Mouse (Mus musculus) embryonic fibroblast, embryonic 13.5 days (primary cell): Measurements from ENCODE around the gene Gpr22.

ENCODE experiments used
- CTCF ChIP-seq: IDR thresholded peaks from 2 replicates; pipeline ENCODE4 v1.5.1; 2011; ENCODE audit warnings: mild to moderate bottlenecking, control low read depth, low read length, moderate library complexity, borderline replicate concordance; ENCODE audit not compliant: insufficient read depth
- POLR2A ChIP-seq: IDR thresholded peaks from 2 replicates; pipeline ENCODE4 v1.6.1; 2011; ENCODE audit warnings: low read depth, mild to moderate bottlenecking, control low read depth, low read length, moderate library complexity

DNA sequence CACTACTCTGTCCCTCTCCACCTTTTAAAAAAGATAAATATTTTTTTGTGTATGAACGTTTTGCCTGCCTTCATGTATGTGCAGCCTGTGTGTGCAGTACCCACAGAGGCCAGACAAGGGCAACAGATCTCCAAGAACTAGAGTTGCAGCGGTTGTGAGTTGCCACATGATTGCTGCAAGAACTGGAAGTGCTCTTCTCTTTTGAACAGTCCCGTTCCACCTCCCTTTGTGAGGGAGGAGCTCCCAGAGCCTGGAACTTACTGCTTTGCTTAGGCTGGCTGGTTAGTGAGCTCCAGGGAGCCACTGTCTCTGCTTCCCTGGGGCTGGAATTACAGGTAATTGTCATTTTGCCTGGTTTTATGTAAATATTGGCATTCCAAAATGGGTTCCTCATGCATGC, 10.8 kb upstream of the Gpr22 start:
- TF ChIP-seq POLR2A (no peak), CTCF (no peak)
